Mouse (Mus musculus) thymus, adult 2 months (tissue): ENCODE results near the gene Filip1.

Experiments
- CTCF ChIP-seq: fragments of 200-500 bp; IDR thresholded peaks from 2 replicates; pipeline ENCODE4 v1.5.1; 2012; ENCODE audit warnings: mild to moderate bottlenecking, control low read depth, low read length, moderate library complexity, borderline replicate concordance; ENCODE audit not compliant: control insufficient read depth, poor library complexity, insufficient read depth; ENCODE audit errors: extremely low read depth
- POLR2A ChIP-seq: fragments of 200-500 bp; IDR thresholded peaks from 2 replicates; pipeline ENCODE4 v1.6.1; 2012; ENCODE audit warnings: mild to moderate bottlenecking, low read length, control low read depth, moderate library complexity; ENCODE audit not compliant: control insufficient read depth, poor library complexity, insufficient read depth; ENCODE audit errors: extremely low read depth

GRCm38 (mm10) chr9:79979274-79979673, 33.4 kb downstream of the Filip1 start:
- TF ChIP-seq POLR2A (no peak), CTCF (no peak)
